Mouse (Mus musculus) heart, adult 18-20 months (tissue): ENCODE measurements around the gene Pop5. TPM values are rescaled to one million over a fixed set of nuclear protein-coding genes. Genes with fewer than 3 reads are reported as not detected.
A peak's percentile ranks its signal among the peaks of the same experiment; 100 is the strongest.

Experiments used
- DNase-seq, 2 experiments: peaks; one replicate each; pipeline ENCODE4 v3.0.0; 2021 to 2022; ENCODE audit warnings: mixed read lengths in 1 of 2
- total RNA-seq, 2 experiments: library from RNA; stranded (reverse); gene quantifications; 2 replicates each; pipeline ENCODE4 v1.2.3; 2021

The Pop5 gene
- total RNA-seq, 2 experiments from 2014 or later = 35.6 to 37.4 TPM

GRCm38 (mm10) chr5:115214864-115215263 lies 20.8 kb upstream of the Pop5 start:
- DNase-seq = peak in 1 of 2 experiments; percentile 46

DNA sequence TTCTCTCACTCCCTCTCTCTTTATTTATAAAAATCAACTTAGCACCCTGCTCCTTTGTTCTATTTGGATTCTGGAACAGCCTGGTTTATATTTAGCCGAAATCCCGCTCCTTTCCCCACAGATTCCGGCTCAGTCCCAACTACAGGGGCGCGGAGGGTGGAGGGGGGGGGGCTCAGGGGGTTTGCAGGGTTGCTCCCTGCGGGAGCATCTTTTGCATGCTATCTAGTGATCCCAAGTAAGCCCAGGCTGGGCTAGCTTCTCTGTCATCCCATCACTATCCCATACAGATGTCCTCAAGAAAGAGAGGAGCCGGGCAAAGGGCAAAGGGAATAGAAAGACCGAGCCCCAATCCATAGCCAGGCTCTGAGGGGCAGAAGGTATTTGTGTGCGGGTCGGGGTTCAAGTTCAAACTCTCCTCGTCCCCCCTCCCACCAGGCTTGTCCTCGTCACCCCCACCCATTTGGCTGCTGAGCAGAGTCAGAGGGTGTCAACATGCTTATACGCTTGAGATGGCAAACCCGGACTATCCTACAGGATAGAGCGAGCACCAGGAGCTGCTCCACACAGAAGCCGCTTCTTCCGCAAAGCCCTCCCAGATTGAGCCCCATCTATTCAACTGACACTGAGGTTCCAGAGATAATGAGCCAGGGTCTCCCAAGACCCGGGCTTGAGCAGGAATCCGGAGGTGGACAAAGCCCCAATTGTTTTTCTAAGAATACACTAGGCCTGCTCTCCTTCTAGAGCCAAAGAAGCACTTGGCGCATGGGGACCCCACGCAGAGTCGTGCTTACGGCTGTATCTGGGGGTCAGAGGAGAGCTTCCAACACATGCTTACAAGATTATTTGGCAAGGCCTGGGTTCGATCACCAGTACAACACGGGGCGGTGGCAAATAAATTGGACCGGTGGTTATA lies 20.1 kb upstream of the Pop5 start:
- DNase-seq = no peak

DNA sequence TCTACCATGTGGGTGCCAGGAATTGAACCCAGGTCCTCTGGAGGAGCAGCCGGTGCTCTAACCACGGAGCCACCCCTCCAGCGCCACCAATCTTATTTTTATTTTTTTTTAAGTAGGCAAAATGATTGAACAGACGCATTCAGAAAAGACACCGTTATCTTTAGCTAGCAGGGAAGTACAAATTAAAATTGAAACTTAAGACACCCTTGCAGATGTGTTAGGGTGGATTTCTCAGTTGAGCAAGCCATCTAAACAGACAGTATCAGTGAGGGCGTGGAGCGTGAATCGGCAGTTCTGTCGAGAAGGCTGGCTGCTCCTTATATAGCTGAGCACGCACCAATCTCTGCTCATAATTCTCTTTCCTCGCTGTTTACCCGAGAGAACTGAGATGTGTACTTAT lies 17.6 kb upstream of the Pop5 start:
- DNase-seq = no peak

DNA sequence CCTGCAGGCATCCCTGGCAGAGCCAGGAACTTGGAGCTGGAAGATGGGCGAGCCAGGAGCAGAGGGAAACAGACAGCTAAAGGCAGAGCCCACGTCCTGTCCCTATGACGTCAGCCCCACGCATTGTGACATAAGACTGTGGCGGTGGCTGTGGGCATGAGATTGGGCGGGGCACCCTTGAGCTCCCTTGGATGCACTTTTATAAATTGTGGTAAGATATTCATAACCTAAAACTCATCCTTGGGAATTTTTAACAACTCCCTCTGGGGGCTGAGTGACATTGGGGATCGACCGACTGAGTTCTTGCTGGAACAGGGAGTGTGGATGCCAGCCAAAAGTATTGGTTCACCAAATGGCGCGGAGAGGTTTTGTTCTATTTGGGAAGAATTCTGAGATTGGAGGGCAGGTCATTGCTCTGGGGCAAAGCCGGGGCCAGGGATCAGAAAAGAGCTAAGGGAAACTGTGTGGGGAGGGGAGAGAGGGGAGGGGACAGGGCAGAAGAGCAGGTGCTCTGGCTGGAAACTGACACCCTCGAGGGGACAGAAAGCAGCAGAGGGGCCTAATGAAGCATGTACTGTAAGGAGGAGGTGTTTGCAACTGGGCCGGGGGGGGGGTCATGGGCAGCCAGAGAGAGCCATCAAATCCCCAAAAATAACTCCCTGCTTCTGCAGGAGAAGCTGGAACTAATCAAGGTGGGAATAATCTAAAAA lies 14.6 kb upstream of the Pop5 start:
- no peak for DNase-seq

DNA sequence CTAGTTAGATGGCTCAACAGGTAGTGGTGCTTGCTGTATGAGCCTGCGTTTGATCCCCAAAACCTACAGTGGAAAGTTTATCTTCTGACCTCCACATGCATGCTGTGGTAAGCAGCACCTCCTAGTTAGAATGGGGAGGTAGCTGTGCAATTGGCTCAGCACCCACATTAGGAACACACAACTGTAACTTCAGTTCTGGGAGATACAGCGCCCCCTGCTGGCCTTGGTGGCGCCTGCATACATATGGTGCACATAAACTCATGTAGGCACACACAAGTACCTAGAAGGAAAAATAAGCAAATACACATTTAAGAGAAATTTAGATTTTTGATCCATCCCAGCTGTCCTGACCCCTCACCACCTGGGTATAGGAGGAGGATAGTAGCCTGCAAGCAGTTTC lies 13.2 kb upstream of the Pop5 start:
- DNase-seq = no peak

- DNase-seq = peak; percentile 35 to 42
These were observed 4.6 kb upstream of the Pop5 start for GRCm38 (mm10) chr5:115230830-115231551.

- DNase-seq = no peak
These were observed 4.0 kb upstream of the Pop5 start for GRCm38 (mm10) chr5:115231552-115232120.

GRCm38 (mm10) chr5:115232516-115232915 lies 3.1 kb upstream of the Pop5 start:
- DNase-seq = no peak

DNA sequence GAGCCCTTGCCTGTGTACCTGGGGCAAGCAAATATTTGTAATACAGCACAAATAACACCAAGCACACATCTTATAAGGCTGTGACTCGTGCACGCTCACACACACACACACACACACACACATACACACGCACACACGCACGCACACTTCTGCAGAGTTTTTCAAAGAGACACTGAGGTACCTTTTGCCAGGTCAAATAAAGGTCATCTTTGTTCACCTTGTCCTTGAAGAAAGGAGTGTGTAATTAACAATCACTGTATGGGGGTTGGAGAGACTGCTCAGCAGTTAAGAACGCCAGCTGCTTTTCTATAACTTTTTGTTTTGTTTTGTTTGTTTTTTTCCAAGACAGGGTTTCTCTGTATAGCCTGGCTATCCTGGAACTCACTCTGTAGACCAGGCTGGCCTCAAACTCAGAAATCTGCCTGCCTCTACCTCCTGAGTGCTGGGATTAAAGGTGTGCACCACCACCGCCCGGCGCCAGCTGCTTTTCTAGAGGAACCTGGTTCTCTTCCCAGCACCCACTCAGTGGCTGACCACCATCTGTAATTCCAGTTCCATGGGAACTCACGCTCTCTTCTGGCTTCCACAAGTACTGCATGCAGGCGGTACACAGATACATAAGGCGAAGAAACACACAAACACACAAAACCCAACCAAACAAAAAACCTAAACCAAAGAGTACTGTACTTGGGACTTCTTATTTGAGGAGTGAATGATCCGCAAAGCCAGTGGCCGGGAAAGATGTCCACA lies 2.4 kb upstream of the Pop5 start:
- DNase-seq = no peak

- no peak for DNase-seq
These were observed 1.1 kb upstream of the Pop5 start for GRCm38 (mm10) chr5:115234519-115234918.

DNA sequence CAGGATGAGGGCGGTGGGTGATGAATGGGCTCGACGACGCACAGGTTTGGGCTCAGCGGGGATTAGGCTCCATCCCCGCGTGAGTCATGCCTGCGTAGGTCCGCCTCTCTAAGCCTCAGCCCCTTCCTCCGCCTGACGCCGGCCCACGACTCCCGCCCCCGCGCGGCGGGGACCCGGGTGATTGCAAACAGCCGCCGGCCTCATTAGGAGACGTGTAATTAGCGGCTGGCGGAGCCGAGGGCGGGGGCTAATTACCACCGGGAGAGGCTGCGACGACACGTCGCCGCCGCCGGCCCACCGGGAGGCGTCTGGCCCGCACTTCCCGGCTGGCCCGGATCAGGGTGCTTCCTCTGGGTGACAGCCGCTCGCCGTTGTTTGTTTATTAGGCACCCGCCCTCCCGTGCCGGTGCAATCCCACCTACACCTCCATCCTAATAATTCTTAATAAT lies 289 bp upstream of the Pop5 start:
- DNase-seq = peak; percentile 81 to 84

GRCm38 (mm10) chr5:115237803-115238728 lies 2.4 kb downstream of the Pop5 start:
- peak; percentile 95 to 96 for DNase-seq

DNA sequence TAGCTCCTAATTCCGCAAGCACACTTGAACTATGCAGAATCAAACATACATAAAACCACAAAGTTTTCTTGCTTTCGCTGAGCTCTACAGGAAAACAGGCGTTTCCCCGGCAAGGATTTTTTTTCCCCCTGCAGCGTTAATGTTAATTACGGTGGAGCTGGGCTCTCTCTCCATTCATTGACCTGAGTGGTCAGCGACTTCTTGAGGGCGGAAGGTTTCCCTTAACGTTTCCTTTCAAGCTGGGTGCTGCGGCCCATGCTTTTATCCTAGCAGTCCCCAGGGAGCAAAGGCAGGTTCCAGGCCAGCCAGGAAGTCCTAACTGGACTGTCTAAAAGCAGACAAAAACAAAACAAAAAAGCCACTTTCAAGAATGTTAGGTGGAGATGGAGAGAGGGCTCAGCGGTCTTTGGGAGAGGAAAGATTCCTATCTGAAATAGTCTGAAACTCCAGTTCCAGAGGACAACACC lies 3.1 kb downstream of the Pop5 start:
- peak; percentile 44 to 51 for DNase-seq

GRCm38 (mm10) chr5:115240191-115240590 lies 4.6 kb downstream of the Pop5 start:
- DNase-seq = no peak

DNA sequence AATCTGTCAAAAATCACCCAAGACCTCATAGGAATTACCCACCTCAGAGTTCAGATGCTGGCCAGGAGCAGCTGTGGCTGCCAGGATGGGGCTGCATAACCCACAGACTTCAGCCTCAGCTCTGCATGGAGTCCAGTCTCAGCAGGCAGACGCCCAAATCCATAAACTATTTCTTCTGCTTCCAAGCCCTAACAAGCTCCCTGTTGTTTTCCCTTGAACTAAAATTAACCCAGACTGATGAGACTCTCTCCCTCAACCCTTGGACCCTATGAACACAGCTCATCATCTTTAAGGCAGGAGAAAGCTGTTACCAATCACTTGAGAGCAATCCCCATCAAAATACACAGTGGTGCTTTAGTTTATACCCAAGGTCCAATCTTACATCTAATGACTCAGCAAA lies 19.8 kb downstream of the Pop5 start:
- DNase-seq = no peak

GRCm38 (mm10) chr5:115256909-115257546 lies 21.4 kb downstream of the Pop5 start:
- no peak for DNase-seq

- DNase-seq = peak in 1 of 2 experiments; percentile 41
These were observed 24.7 kb downstream of the Pop5 start for GRCm38 (mm10) chr5:115260356-115260755.

DNA sequence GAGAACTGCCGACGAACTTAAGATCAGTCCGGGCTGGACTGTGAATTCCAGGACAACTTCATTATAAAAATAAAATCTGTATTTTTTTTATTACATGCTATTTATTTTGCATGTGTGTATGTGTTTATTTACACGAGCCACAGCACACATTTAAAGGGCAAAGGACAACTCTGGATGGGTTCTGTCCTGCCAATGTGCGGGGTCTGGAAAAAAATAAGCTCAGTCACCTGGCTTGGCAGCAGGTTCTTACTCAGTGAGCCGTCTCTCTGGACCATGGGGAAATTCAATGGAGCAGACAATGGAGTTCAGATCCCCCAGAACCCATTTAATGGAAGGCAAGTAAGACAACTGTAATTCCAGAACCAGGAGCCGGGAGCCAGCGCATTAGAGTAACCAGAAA lies 25.5 kb downstream of the Pop5 start:
- DNase-seq = no peak

DNA sequence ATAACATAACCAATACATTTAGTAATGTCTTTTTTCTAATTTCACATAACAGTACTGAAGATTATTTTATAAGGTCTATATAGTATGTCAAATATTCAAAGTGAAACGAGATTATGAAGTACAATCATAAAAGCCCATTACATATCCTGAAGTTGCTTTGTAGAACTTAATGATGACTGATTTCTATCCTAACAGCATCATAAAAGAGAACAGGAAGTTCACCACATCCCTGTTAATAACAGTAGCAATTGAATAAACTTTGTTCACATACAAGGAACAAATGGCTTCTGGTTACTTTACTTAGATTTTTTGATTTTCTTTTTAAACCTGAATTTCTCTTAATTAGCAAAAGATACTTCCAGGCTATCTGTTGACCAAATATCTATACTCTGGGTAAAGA lies 26.2 kb downstream of the Pop5 start:
- DNase-seq = no peak
